Mouse (Mus musculus) myocyte (in vitro differentiated cells): ENCODE results near the gene Phyhd1.

Experiments
- CEBPB ChIP-seq: IDR thresholded peaks from 2 replicates; pipeline ENCODE4 v1.6.1; 2011; ENCODE audit warnings: mild to moderate bottlenecking, moderate library complexity; ENCODE audit not compliant: poor library complexity, insufficient read depth, severe bottlenecking
- E2F4 ChIP-seq: IDR thresholded peaks from one replicate; pipeline ENCODE4 v1.6.1; 2011; ENCODE audit warnings: mild to moderate bottlenecking, control low read depth, moderate library complexity; ENCODE audit not compliant: insufficient read depth
- MAX ChIP-seq: IDR thresholded peaks from one replicate; pipeline ENCODE4 v1.6.1; 2011; ENCODE audit warnings: low read depth, mild to moderate bottlenecking, control low read depth
- MYOD1 ChIP-seq, 3 experiments: IDR thresholded peaks; one replicate each; pipeline ENCODE4 v1.6.1; 2011; ENCODE audit warnings: control low read depth in 2 of 3, low read depth in 2 of 3, mild to moderate bottlenecking in 2 of 3, moderate library complexity in 1 of 3; ENCODE audit not compliant: insufficient read length in 2 of 3, control insufficient read depth in 1 of 3
- MYOG ChIP-seq, 3 experiments: IDR thresholded peaks; one replicate each; pipeline ENCODE4 v1.6.1; 2011; ENCODE audit warnings: control low read depth in 2 of 3, low read depth in 2 of 3, mild to moderate bottlenecking in 2 of 3; ENCODE audit not compliant: insufficient read length in 2 of 3, control insufficient read depth in 1 of 3, insufficient read depth in 1 of 3
- POLR2A ChIP-seq: IDR thresholded peaks from one replicate; pipeline ENCODE4 v1.6.1; 2011; ENCODE audit warnings: low read depth, mild to moderate bottlenecking, control low read depth, moderate library complexity; ENCODE audit not compliant: insufficient read length
- POLR2AphosphoS2 ChIP-seq: IDR thresholded peaks from one replicate; pipeline ENCODE4 v1.6.1; 2011; ENCODE audit warnings: low read depth, control low read depth; ENCODE audit not compliant: insufficient read length
- REST ChIP-seq: IDR thresholded peaks from one replicate; pipeline ENCODE4 v1.6.1; 2011; ENCODE audit warnings: mild to moderate bottlenecking, control low read depth, moderate library complexity; ENCODE audit not compliant: insufficient read depth, insufficient read length
- SRF ChIP-seq: IDR thresholded peaks from one replicate; pipeline ENCODE4 v1.6.1; 2011; ENCODE audit warnings: low read depth; ENCODE audit not compliant: control insufficient read depth, insufficient read length
- TCF12 ChIP-seq: IDR thresholded peaks from one replicate; pipeline ENCODE4 v1.6.1; 2011; ENCODE audit warnings: mild to moderate bottlenecking, control low read depth; ENCODE audit not compliant: poor library complexity, insufficient read depth, severe bottlenecking
- TCF3 ChIP-seq: IDR thresholded peaks from one replicate; pipeline ENCODE4 v1.6.1; 2011; ENCODE audit warnings: low read depth, control low read depth; ENCODE audit not compliant: insufficient read length
- USF1 ChIP-seq: IDR thresholded peaks from one replicate; pipeline ENCODE4 v1.6.1; 2011; ENCODE audit warnings: low read depth, mild to moderate bottlenecking, control low read depth, moderate library complexity

- TF ChIP-seq POLR2A (no peak), E2F4 (no peak), TCF3 (no peak), MAX (no peak), USF1 (no peak), CEBPB (no peak), POLR2AphosphoS2 (no peak), TCF12 (no peak), SRF (no peak), MYOD1 (IDR thresholded peaks at IDR 0.05; ENCODE audit: control insufficient read depth in 1 of 3, insufficient read length in 2 of 3, low read depth in 2 of 3) (peak in 1 of 3 experiments; percentile 62), MYOG (IDR thresholded peaks at IDR 0.05; ENCODE audit: control insufficient read depth in 1 of 3, insufficient read depth in 1 of 3, insufficient read length in 2 of 3, low read depth in 2 of 3) (peak in 1 of 3 experiments; percentile 65), REST (no peak)
Observed at GRCm38 (mm10) chr2:30257699-30258460, 8.1 kb upstream of the Phyhd1 start.
